Comparison of ENCODE assay signal across 24 mouse cellular contexts in the genomic region with DNA sequence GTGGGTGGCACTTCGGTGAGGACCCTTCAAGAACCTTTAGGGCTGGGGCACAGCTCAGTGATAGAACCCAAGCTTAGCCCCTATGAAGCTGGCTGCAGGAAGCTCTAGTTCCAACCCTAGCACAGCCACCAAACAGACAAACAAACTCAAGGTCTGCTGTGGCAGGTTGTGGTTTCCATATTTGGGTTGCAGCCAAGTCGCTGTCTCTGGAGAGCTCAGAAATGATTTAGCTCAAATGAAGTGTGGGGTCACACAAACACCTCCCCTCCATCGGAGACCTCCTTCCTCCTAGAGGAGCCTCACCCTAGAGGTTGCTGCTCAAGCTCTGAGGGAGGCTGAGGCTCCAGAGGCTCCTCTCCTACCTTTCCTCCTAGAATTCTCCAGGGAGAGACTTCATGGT. TPM values are rescaled to one million over a fixed set of nuclear protein-coding genes. Genes with fewer than 3 reads are reported as not detected.
DNase-seq lines count a peak whose midpoint lies in the region; ATAC-seq and TF ChIP-seq lines count a peak whose summit lies in the region.
"Had no signal": no experiment of that assay in that cellular context is flagged by ENCODE, and none has a peak within 500 bp of the region (broad histone marks: within the 10 kb centered on the region; RNA-seq: fewer than 3 reads in every experiment).

No protein-coding gene starts in this region.

- H3K9ac ChIP-seq in forebrain, embryonic 13.5 days = no peak overlapping the region
- H3K9ac ChIP-seq in forebrain, embryonic 15.5 days (replicated peaks) = no peak overlapping the region
- no peak overlapping the region for H3K9ac ChIP-seq in midbrain, embryonic 12.5 days (replicated peaks)
- no peak overlapping the region for H3K9ac ChIP-seq in midbrain, postnatal 0 days (replicated peaks; ENCODE audit: low read length, poor library complexity, severe bottlenecking)
- H3K9ac ChIP-seq in stomach, postnatal 0 days (ENCODE audit: low read length) = no peak overlapping the region
- H3K9ac ChIP-seq: embryonic facial prominence, embryonic 15.5 days; hindbrain, embryonic 12.5 days; kidney, embryonic 15.5 days; limb, embryonic 15.5 days; liver, embryonic 14.5 days; lung, embryonic 15.5 days had no signal

- no peak for DNase-seq in midbrain, postnatal 0 days (ENCODE audit: low spot score)
- no peak for DNase-seq in stomach, postnatal 0 days (ENCODE audit: low spot score)
- DNase-seq: adrenal gland, postnatal 25 days; cerebellum, adult 11-12 months; cerebellum, postnatal 25 days; embryo, embryonic 11 days; gastrocnemius, postnatal 10 days; heart, adult 11 months; left cerebral cortex, postnatal 4 days; lung, postnatal 4 days had no signal

- no peak for ATAC-seq in forebrain, embryonic 13.5 days
- ATAC-seq in forebrain, embryonic 15.5 days (replicated peaks) = no peak
- no peak for ATAC-seq in midbrain, embryonic 12.5 days (ENCODE audit: low FRiP score, low read depth)
- no peak for ATAC-seq in midbrain, postnatal 0 days (ENCODE audit: low FRiP score)
- peak; percentile 57 for ATAC-seq in common myeloid progenitor, adult 5-6 weeks (replicated peaks; ENCODE audit: low read depth, poor library complexity, severe bottlenecking)
- peak; percentile 41; the same call in 1 of the 2 replicates for ATAC-seq in stomach, postnatal 0 days (ENCODE audit: low FRiP score, low TSS enrichment)
- ATAC-seq in granulocyte monocyte progenitor cell, adult 5-6 weeks (replicated peaks; ENCODE audit: poor library complexity, severe bottlenecking) = no peak
- ATAC-seq: intestine, postnatal 0 days had no signal

- H3K4me1 ChIP-seq in forebrain, embryonic 13.5 days = peaks cover 52% of the 10 kb centered on the region
- peaks cover 33% of the 10 kb centered on the region for H3K4me1 ChIP-seq in forebrain, embryonic 15.5 days
- H3K4me1 ChIP-seq in midbrain, embryonic 12.5 days = peaks cover 41% of the 10 kb centered on the region
- no peaks in the 10 kb centered on the region for H3K4me1 ChIP-seq in midbrain, postnatal 0 days (ENCODE audit: insufficient read depth, low read length)
- H3K4me1 ChIP-seq in stomach, postnatal 0 days (replicated peaks; ENCODE audit: control insufficient read depth, insufficient read depth) = peaks cover 2% of the 10 kb centered on the region; the same call in 1 of the 2 replicates

- WGBS in forebrain, embryonic 13.5 days = 83% methylated on average over 3 of the region's 3 CpGs
- 85% methylated on average over 3 of the region's 3 CpGs for WGBS in forebrain, embryonic 15.5 days
- WGBS in midbrain, embryonic 12.5 days = 92% methylated on average over 3 of the region's 3 CpGs
- WGBS in midbrain, postnatal 0 days = 86% methylated on average over 3 of the region's 3 CpGs
- WGBS in stomach, postnatal 0 days = 48% methylated on average over 3 of the region's 3 CpGs

- peaks cover 27% of the 10 kb centered on the region for H3K27me3 ChIP-seq in forebrain, embryonic 13.5 days
- no peaks in the 10 kb centered on the region for H3K27me3 ChIP-seq in forebrain, embryonic 15.5 days
- peaks cover 75% of the 10 kb centered on the region for H3K27me3 ChIP-seq in midbrain, embryonic 12.5 days
- H3K27me3 ChIP-seq in midbrain, postnatal 0 days (ENCODE audit: insufficient read depth, low read length) = no peaks in the 10 kb centered on the region
- H3K27me3 ChIP-seq in stomach, postnatal 0 days (ENCODE audit: control insufficient read depth, insufficient read depth, low read length) = no peaks in the 10 kb centered on the region
- H3K27me3 ChIP-seq: embryonic facial prominence, embryonic 15.5 days; kidney, embryonic 15.5 days; limb, embryonic 15.5 days; lung, embryonic 15.5 days had no signal

- H3K36me3 ChIP-seq in forebrain, embryonic 13.5 days (ENCODE audit: poor library complexity, severe bottlenecking) = peaks cover 5% of the 10 kb centered on the region; the same call in 1 of the 2 replicates
- no peaks in the 10 kb centered on the region for H3K36me3 ChIP-seq in forebrain, embryonic 15.5 days
- peaks cover 9% of the 10 kb centered on the region; the same call in 1 of the 2 replicates for H3K36me3 ChIP-seq in midbrain, embryonic 12.5 days
- H3K36me3 ChIP-seq in midbrain, postnatal 0 days (ENCODE audit: insufficient read depth, low read length) = no peaks in the 10 kb centered on the region
- peaks cover 6% of the 10 kb centered on the region; the same call in 1 of the 2 replicates for H3K36me3 ChIP-seq in stomach, postnatal 0 days (ENCODE audit: control insufficient read depth, insufficient read depth, low read length)
- H3K36me3 ChIP-seq: embryonic facial prominence, embryonic 15.5 days; hindbrain, embryonic 12.5 days; limb, embryonic 15.5 days had no signal

- H3K4me2 ChIP-seq in forebrain, embryonic 13.5 days = no peak overlapping the region
- H3K4me2 ChIP-seq in forebrain, embryonic 15.5 days (replicated peaks) = no peak overlapping the region
- no peak overlapping the region for H3K4me2 ChIP-seq in midbrain, embryonic 12.5 days (replicated peaks)
- no peak overlapping the region for H3K4me2 ChIP-seq in midbrain, postnatal 0 days (ENCODE audit: low read depth, low read length, poor library complexity, severe bottlenecking)
- no peak overlapping the region for H3K4me2 ChIP-seq in stomach, postnatal 0 days (replicated peaks; ENCODE audit: low read depth)
- H3K4me2 ChIP-seq: embryonic facial prominence, embryonic 15.5 days; heart, embryonic 11.5 days; hindbrain, embryonic 12.5 days; kidney, embryonic 15.5 days; limb, embryonic 15.5 days; lung, embryonic 15.5 days had no signal

- no peak for TF ChIP-seq EP300 in stomach, postnatal 0 days (optimal IDR thresholded peaks at IDR 0.05)

- peak overlapping the region; percentile 19 for H3K27ac ChIP-seq in forebrain, embryonic 13.5 days
- no peak overlapping the region for H3K27ac ChIP-seq in forebrain, embryonic 15.5 days (replicated peaks)
- H3K27ac ChIP-seq in midbrain, embryonic 12.5 days (replicated peaks) = 0 out of 2 replicates have a peak overlapping the region, but pooled peaks have one; percentile 30
- no peak overlapping the region for H3K27ac ChIP-seq in midbrain, postnatal 0 days (ENCODE audit: low read depth, low read length)
- no peak overlapping the region for H3K27ac ChIP-seq in stomach, postnatal 0 days (replicated peaks)
- H3K27ac ChIP-seq: embryonic facial prominence, embryonic 15.5 days; hindbrain, embryonic 12.5 days; kidney, embryonic 15.5 days; left cerebral cortex, adult 2 months; limb, embryonic 15.5 days; liver, embryonic 14.5 days; lung, embryonic 15.5 days had no signal

- no peak for TF ChIP-seq CTCF in midbrain, postnatal 0 days (IDR thresholded peaks at IDR 0.05)
- no peak for TF ChIP-seq CTCF in stomach, postnatal 0 days (IDR thresholded peaks at IDR 0.05; ENCODE audit: low read depth)

- H3K9me3 ChIP-seq in forebrain, embryonic 13.5 days (replicated peaks) = no peaks in the 10 kb centered on the region
- no peaks in the 10 kb centered on the region for H3K9me3 ChIP-seq in forebrain, embryonic 15.5 days
- H3K9me3 ChIP-seq in midbrain, embryonic 12.5 days = no peaks in the 10 kb centered on the region
- no peaks in the 10 kb centered on the region for H3K9me3 ChIP-seq in midbrain, postnatal 0 days (ENCODE audit: low read length)
- H3K9me3 ChIP-seq in stomach, postnatal 0 days (ENCODE audit: control insufficient read depth, low read length) = no peaks in the 10 kb centered on the region
- H3K9me3 ChIP-seq: embryonic facial prominence, embryonic 15.5 days; hindbrain, embryonic 12.5 days; kidney, embryonic 15.5 days; limb, embryonic 15.5 days; lung, embryonic 15.5 days had no signal

- no peak overlapping the region for H3K4me3 ChIP-seq in forebrain, embryonic 13.5 days
- no peak overlapping the region for H3K4me3 ChIP-seq in forebrain, embryonic 15.5 days
- no peak overlapping the region for H3K4me3 ChIP-seq in midbrain, embryonic 12.5 days
- no peak overlapping the region for H3K4me3 ChIP-seq in midbrain, postnatal 0 days (ENCODE audit: low read depth, low read length)
- no peak overlapping the region for H3K4me3 ChIP-seq in stomach, postnatal 0 days (ENCODE audit: low read depth, low read length)
- H3K4me3 ChIP-seq: embryonic facial prominence, embryonic 15.5 days; hindbrain, embryonic 12.5 days; kidney, embryonic 15.5 days; left cerebral cortex, adult 2 months; limb, embryonic 15.5 days; lung, embryonic 15.5 days had no signal

RNA-seq across cellular contexts. Expression of gene Fadd, which starts 48.4 kb away (rescaled TPM):
- polyA plus RNA-seq in forebrain, embryonic 13.5 days (2015; fragmentation: Nextera tagmentation; extraction: Ambion mirVana) = 7.1 and 7.7 TPM in 2 replicates
- polyA plus RNA-seq in forebrain, embryonic 15.5 days (2015; fragmentation: Nextera tagmentation; extraction: Ambion mirVana) = 5.4 and 5.7 TPM in 2 replicates
- polyA plus RNA-seq in midbrain, embryonic 12.5 days (2016; fragmentation: Nextera tagmentation; extraction: Ambion mirVana) = 7.4 and 7.9 TPM in 2 replicates
- total RNA-seq in midbrain, postnatal 0 days (2014; rRNA removed) = 2.3 and 2.6 TPM in 2 replicates
- 2.4 and 3.4 TPM in 2 replicates for polyA plus RNA-seq in midbrain, postnatal 0 days (2015; fragmentation: Nextera tagmentation; extraction: Ambion mirVana)
- total RNA-seq in common myeloid progenitor, adult 5-6 weeks (2017) = 7.1 and 8.3 TPM in 2 replicates
- polyA plus RNA-seq in stomach, postnatal 0 days (2015; fragmentation: Nextera tagmentation; extraction: Ambion mirVana) = 7.8 and 8.9 TPM in 2 replicates
- total RNA-seq in granulocyte monocyte progenitor cell, adult 5-6 weeks (2014; fragmentation: Nextera tagmentation) = 8.3 and 13.2 TPM in 2 replicates
- 6.7 and 8.1 TPM in 2 replicates for total RNA-seq in granulocyte monocyte progenitor cell, adult 5-6 weeks (2017)

Comparison
In these comparisons a context has a peak if more than half of its experiments do, and no peak if none do; other contexts are left out.
1. H3K27ac ChIP-seq: peak in forebrain, embryonic 13.5 days (single experiment) and midbrain, embryonic 12.5 days (single experiment); none in forebrain, embryonic 15.5 days (single experiment), midbrain, postnatal 0 days (single experiment) and stomach, postnatal 0 days (single experiment).
2. ATAC-seq: peak in common myeloid progenitor, adult 5-6 weeks (single experiment) and stomach, postnatal 0 days (single experiment); none in forebrain, embryonic 13.5 days (single experiment), forebrain, embryonic 15.5 days (single experiment), midbrain, embryonic 12.5 days (single experiment), midbrain, postnatal 0 days (single experiment) and granulocyte monocyte progenitor cell, adult 5-6 weeks (single experiment).